Mouse (Mus musculus) embryo, embryonic 9.5 days (tissue): ENCODE measurements at regions not wholly inside any gene's neighbourhood (a gene's known extent, or its start where the extent isn't known, plus 50 kb on each side); places are given as distances from the start of the nearest gene placed in this dataset.
"Not testable (repeated sequence)": the region's sequence is repeated elsewhere in the genome, so short reads cannot be mapped to it uniquely, and the experiment has no call there.

Experiments
- DNase-seq: peaks from one replicate; pipeline ENCODE4 v3.0.0-alpha.2; 2017; ENCODE audit errors: extremely low spot score

DNA sequence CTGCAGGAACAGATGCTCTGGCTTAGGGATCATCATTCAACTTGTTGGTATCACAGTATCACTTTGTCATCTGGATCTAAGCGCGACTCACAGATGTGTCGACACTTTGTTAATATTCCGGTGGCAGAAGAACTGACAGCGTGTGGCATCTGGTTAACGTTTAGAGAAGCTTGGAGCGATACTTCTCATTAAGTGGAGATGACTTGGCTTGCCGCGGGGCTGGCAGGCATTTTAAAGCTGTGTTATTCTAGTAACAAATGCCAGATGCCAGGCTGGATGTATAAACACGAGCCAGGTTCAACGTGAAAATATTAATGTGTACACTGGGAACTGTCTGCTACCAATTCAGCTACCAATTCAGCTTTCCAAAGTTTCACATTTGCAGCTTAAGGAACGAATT is 430.3 kb upstream of the Dab2 start:
- DNase-seq, result peak; percentile 12

DNA sequence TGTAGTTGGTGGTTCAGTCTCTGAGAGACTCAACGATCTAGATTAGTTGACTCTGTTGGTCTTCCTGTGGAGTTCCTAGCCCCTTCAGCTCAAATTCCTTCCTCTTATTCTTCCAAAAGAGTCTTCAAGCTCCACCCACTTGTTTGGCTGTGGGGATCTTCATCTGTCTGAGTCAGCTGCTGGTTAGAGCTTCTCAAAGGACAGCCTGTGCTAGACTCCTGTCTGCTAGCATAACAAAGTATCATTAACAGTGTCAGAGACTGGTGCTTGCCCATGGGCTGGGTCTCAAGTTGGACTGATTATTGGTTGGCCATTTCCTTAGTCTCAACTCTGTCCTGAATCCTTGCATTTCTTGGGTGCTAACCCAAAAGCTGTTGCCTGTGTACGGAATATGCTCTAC is 429.7 kb upstream of the Dab2 start:
- no peak for DNase-seq

GRCm38 (mm10) chr15:5872042-5872441 is 427.5 kb upstream of the Dab2 start:
- DNase-seq, result no peak

DNA sequence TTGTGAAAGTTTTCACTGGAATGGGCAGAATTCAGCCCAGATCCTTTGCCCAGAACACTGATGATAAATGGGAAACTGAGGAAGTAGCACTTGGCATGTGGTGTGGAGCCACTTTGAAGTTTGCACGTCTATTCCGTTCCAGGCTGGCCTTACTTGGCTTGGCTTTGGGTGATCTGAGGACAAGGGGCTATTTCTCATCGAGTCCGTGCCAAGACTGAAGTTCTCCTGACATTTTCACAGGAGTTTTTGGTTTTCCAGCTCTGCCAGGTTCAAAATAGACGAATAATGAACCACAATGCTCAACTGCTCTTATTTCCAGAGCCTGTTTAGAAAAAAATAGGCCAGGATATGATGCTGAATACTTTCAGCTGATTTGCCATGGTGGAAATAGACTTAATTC is 421.8 kb upstream of the Dab2 start:
- no peak for DNase-seq

- DNase-seq, result no peak
These were observed 408.4 kb upstream of the Dab2 start for GRCm38 (mm10) chr15:5891188-5891587.

DNA sequence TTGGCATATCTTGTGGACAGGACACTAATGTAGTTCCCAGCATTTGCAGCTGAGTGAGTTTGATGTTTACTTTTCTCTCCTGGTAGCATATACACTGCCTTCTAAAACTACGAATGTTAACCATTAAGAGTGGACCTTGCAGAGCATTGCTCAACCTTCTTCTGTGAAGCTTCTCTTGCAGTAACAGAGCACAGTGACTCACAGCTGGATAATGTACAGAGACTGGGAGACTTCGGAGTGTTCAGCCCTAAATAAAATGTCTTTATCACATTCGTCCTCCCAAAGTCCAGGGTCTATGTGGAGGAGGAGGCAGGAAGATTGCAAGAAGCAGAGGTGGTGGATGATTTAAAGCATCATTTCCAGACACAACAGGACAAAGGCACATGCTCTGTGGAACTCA is 407.6 kb upstream of the Dab2 start:
- no peak for DNase-seq

GRCm38 (mm10) chr15:5895688-5896470 is 403.7 kb upstream of the Dab2 start:
- not testable (repeated sequence) for DNase-seq

GRCm38 (mm10) chr15:5915261-5915660 is 384.3 kb upstream of the Dab2 start:
- peak; percentile 6 for DNase-seq

DNA sequence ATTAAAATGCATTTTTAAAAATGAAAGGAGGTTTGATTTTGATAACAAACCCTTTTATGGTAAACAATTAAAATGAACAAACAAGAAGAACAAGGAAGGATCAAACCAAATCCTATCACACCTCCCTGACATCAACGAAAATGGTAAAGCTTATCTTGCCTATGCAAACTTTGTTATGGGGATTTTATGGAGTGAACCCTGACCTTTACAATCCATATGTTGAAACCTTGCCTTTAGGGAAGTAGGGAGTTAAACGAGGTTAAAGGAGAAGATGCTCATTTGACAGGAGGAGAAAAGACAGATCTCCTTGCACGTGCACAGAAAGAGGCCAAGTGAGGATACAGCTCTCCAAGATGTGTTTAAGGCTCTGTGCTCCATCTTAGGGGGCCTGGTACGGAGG is 379.5 kb upstream of the Dab2 start:
- DNase-seq, result no peak

- DNase-seq, result no peak
These were observed 371.8 kb upstream of the Dab2 start for GRCm38 (mm10) chr15:5927768-5928167.

GRCm38 (mm10) chr15:5933586-5933985 is 366.0 kb upstream of the Dab2 start:
- no peak for DNase-seq

DNA sequence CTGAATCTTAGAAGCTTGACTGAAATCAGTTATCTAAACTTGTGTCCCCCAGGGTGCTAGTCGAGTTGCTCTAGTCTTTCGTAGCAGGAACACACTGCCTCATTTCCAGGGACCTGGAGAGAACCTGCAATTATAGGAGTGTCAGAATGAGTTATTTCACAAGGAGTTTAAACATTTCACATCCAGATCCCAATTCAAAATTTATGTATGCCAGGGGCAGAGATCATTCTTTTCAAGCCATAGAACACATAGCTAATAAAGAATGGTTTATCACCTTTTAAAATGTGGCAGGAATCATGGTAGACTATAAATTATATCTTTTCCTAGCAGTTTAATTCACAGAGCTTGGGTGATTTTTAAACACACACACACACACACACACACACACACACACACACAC is 358.6 kb upstream of the Dab2 start:
- DNase-seq, result no peak

DNA sequence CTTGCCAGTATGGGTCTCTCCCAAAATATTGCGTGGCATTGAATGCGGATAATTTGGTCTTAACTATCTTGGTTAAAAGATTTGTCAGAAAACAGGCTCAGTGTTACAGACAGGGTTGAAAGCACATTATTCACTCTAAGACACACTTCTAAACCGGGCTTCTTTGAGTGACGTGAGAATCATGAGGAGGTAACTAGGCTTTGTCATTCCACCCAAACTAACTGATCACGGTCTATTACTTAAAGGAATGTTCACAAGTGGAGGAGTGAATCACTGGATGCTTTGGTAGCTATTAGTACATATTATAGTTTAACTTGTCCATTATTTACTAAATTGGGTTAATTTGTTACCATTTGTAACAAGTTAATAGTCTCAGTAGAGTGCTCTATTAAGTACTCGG is 352.9 kb upstream of the Dab2 start:
- no peak for DNase-seq

DNA sequence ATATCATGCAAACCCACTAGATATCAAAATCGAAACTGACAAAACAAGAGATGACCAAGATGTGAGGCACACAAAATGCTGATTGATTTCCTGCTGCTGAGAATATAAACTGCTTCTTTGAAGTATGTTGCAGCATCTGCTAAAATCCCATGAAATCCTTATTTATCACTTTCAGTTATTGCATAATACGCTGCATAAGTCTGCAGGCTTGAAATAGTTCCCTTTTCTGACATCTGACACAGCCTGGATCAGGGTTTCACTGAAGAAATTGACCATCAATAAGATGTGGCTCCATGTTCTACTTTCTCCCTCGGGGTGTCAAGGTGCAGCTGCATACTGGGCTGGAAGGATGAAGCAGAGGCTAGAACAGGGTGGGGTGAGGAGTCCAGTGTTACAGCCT is 348.7 kb upstream of the Dab2 start:
- no peak for DNase-seq

DNA sequence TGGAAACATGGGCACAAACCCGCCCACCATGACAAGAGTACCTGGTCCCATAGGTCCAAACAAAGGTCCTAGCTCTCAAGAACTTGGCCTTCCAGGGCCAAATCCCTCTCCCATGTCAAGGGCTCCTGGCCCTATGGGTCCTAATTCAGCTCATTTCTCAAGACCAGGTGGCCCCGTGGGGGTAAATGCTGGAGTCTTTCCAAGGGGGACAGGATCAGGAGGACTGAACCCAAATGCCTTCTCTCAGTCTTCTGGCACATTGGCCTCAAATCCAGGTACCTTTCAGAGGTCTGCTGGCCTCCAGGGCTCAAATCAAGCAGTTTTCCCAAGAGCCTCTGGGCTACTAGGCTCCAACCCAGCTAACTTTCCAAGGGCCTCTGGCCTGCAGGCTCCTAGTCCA is 347.9 kb upstream of the Dab2 start:
- not testable (repeated sequence) for DNase-seq

DNA sequence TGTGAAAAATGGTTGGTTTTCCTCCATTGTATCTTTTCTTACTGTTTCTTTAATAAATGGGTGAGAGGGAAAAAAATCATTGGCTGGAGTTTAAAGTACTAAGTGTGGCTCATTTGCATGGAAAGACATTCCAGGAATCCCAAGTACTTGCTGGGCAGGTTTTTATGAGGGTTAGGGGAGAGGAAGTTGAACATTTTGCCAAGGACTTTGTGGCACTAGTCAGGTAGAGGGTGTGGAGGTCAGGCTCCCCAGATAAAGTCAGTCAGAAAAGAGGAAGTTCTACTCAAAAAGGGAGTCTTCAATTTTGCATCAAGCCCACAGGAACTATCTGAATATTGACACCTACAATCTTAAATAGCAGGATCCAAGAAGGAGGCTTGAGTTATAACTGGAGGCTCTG is 346.5 kb upstream of the Dab2 start:
- DNase-seq, result no peak

DNA sequence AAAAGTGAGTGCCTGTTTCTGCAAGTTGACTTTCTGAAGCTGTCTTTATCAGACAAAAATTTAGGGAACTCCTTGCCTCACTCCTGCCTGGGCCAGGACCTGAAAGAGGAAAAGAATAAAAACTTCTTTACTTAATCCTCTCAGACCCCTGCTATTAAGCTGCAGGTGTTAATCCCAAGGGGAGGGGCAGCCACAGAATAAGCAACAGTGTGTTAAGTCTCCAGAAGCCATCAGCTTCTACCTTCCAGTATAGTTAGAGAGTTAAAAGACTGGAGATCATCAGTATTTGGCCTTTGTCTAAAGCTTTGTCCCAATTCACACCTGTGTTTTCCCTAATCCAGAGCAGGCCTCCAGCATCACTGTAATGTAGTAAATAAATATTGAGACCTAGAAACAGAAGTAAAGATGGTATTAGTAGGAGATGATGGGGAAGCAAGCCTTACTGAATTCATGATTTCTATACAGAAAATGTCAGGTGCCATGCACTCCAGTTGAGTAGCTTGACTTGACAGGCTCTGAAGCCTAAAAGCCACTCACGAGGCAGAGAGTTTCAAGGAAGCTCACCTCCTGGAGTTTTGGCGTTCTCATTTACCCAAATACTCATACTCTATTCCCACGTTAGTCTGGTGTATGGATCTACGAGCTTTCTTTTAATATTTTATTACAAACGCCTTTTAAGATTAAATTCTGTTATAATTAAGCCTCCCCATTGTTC is 308.1 kb upstream of the Dab2 start:
- no peak for DNase-seq

- not testable (repeated sequence) for DNase-seq
These were observed 307.4 kb upstream of the Dab2 start for GRCm38 (mm10) chr15:5992146-5992545.

- no peak for DNase-seq
These were observed 298.8 kb upstream of the Dab2 start for GRCm38 (mm10) chr15:6000816-6001215.

GRCm38 (mm10) chr15:6001394-6001793 is 298.2 kb upstream of the Dab2 start:
- no peak for DNase-seq

DNA sequence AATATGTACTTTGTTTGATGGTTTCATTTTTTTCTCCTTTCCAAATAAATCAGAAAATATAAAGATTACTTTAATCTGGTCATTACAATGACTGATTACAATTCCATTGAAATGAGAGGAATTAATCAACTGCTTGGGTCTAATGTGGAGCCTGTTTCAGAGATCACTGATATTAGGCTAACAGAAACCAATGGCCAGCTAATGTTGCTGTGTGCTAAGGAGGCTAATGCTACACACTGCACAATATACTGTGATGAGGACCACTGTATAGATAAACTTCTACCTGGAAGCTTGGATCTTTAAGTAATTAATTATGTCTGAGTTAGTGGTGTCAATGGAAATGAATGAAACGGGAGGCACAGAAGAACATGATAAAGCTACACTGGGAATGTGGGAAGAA is 284.6 kb upstream of the Dab2 start:
- no peak for DNase-seq

DNA sequence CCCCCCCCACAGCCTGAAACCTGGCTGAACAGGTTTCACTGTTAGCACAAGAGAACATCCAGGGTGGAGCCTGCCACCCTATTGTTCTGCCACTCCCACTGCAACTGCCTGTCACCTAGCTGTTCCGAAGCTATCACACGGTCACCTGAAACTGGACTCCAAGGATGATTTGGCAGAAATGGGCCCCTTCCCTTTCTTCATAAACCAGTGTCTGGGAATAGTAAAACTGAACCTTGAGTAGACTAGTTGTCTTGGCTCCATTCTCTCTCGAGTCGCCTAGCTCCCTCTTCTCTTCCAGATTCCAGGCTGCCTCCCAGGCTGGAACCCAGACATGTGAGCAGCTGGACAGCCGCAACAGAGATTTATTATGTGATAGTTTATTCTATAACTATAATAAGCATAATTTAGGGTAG is 282.9 kb upstream of the Dab2 start:
- no peak for DNase-seq

DNA sequence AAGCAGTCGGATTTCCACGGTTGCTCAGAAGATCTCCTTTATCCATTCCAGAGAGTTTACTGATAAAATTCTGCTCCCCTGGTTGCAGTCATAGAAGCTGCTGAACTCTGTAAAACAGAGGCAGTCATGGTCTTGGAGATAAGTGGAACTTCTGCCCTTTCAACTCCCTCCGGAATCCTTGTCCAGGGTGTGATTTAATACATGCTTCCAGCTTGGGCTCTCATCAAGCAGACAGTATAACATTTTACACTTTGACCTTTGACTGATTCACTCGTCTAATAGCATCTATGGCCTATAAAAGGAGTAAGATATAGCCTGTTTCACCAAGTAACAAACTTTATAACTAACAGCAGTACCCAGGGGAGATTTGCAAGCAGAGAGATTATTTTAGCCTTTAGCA is 274.0 kb upstream of the Dab2 start:
- no peak for DNase-seq
